Mouse (Mus musculus): ENCODE results near the gene Kpna4. TPM values are rescaled to one million over a fixed set of nuclear protein-coding genes. Genes with fewer than 3 reads are reported as not detected.

Kpna4 gene
- 18.5 and 26.4 TPM in 2 replicates for polyA plus RNA-seq (2015; fragmentation: Nextera tagmentation; extraction: Ambion mirVana)

DNA sequence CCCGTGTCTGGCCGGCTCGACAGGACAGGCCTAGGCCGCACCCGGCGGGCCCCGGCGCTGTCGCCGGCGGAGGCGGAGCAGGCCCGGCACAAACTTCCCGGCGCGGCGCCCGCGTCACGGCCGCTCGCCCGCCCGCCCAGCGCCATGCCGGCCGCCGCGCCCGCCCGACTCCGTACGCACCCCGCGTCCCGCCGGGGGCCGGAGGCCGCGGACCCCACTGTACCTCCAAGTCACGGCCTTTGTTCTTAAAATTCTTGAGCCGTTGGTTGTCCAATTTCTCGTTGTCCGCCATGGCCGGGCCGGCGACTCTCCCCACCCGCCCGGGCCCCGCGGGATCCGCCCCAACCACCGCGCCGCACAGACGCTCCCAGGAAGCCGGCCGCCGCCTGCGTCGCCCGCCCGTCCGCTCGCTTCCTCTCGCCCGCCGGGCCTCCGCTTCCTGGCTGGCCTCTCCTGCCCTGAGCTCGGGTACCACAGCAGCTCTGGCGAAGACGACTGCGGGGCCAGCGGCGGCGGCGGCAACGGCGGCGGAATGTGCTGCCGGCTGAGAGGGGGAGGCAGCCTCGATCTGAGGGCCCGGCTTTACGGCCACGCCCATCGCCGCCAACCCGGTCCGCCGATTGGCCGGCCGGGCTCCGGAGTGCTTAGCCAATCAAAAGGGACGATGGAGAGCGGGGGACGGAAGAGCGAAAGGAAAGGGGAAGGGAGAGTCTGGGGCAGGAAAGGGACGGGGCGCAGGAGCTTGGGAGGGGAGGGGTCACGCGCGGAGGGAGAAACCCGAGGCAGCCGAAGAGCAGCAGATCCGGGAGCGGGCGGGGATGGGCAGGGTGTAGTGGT is at the start of gene Kpna4:
TSS of gene Kpna4 (minus strand) at position 605 of the 837 bp plus-strand sequence.

DNA sequence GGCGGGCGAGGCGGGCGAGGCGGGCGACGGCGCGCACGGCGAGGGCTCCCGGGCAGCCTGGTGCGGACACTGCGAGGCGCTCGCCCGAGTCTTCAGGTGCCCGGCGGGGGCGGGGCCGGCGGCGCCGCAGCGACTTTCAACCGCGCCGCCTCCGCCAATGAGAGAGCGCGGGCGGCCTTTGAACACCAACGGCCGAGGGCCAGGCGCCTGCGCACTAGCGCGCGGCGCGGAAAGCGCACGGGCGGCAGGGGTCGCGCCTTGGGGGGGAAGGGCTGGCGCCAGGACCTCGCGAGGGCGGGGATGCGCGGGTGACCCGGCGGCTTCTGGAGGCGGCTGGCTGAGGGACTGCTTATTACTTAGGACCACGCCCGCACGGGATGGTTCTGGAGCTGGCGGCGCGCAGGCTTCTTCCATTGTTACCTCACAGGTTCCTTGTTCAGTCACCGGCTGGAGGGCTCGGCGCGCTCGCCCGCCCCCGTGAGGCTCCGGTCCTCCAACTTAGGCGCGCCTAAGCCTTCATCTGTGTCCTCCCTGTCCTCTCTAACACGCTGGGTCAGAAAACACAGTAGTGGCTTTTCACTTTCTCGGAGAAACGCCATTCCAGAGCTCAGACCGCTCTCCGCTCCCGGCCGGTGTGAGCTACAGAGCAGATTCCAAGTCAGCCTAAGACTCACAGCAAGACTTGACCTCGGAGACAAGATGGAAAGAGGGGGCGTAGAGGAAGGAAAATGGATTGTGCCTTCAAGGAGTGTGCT is 82.1 kb downstream of the Kpna4 start, which contains the start of gene Trim59:
TSS of gene Trim59 (minus strand) at position 111 of the 755 bp plus-strand sequence.

Other genes with a start within 250 kb of the Kpna4 start
- gene Ift80, start 122.5 kb downstream of the Kpna4 start, polyA plus RNA-seq (2015; fragmentation: Nextera tagmentation; extraction: Ambion mirVana) = 8.5 and 9.0 TPM in 2 replicates
- gene Smc4, start 122.4 kb downstream of the Kpna4 start, polyA plus RNA-seq (2015; fragmentation: Nextera tagmentation; extraction: Ambion mirVana) = 49.5 and 77.3 TPM in 2 replicates
- 23.7 and 31.1 TPM in 2 replicates for gene Trim59, start 82.4 kb downstream of the Kpna4 start, polyA plus RNA-seq (2015; fragmentation: Nextera tagmentation; extraction: Ambion mirVana)
- not detected in 2 replicates for gene Arl14, start 95.3 kb upstream of the Kpna4 start, polyA plus RNA-seq (2015; fragmentation: Nextera tagmentation; extraction: Ambion mirVana)
- 6.6 and 7.7 TPM in 2 replicates for gene Ppm1l, start 189.7 kb upstream of the Kpna4 start, polyA plus RNA-seq (2015; fragmentation: Nextera tagmentation; extraction: Ambion mirVana)